Mouse (Mus musculus) limb, embryonic 14.5 days (tissue): Measurements from ENCODE around the gene Ager. TPM values are rescaled to one million over a fixed set of nuclear protein-coding genes. Genes with fewer than 3 reads are reported as not detected.

Experiments
- ATAC-seq: fragments of 200-750 bp; cut with Nextera tagmentation; 2 replicates; pipeline ENCODE4 v1.8.0; 2017; ENCODE audit warnings: low read depth, moderate number of reproducible peaks, moderate TSS enrichment; ENCODE audit not compliant: low FRiP score
- DNase-seq: peaks from one replicate; pipeline ENCODE4 v3.0.0-alpha.2; 2015; ENCODE audit warnings: low spot score
- H3K27ac ChIP-seq: fragments of 300-500 bp; sonication (generic); replicated peaks from 2 replicates; pipeline ENCODE4 v1.5.1; 2014; ENCODE audit warnings: low read depth, mild to moderate bottlenecking, low read length, moderate library complexity, mixed read lengths
- H3K27me3 ChIP-seq: fragments of 300-500 bp; sonication (generic); 2 replicates; pipeline ENCODE4 v1.6.1; 2014; ENCODE audit warnings: low read length, mixed read lengths; ENCODE audit not compliant: control insufficient read depth, insufficient read depth
- H3K36me3 ChIP-seq: fragments of 300-500 bp; sonication (generic); 2 replicates; pipeline ENCODE4 v1.6.1; 2014; ENCODE audit warnings: mild to moderate bottlenecking, low read length, moderate library complexity, mixed read lengths; ENCODE audit not compliant: control insufficient read depth, insufficient read depth
- H3K4me1 ChIP-seq: fragments of 300-500 bp; sonication (generic); 2 replicates; pipeline ENCODE4 v1.6.1; 2014; ENCODE audit warnings: antibody characterized with exemption, low read length, mixed read lengths; ENCODE audit not compliant: control insufficient read depth, insufficient read depth
- H3K4me2 ChIP-seq: fragments of 300-500 bp; sonication (generic); replicated peaks from 2 replicates; pipeline ENCODE4 v1.6.1; 2014; ENCODE audit warnings: low read depth, mild to moderate bottlenecking, low read length, moderate library complexity; ENCODE audit not compliant: severe bottlenecking
- H3K4me3 ChIP-seq: fragments of 300-500 bp; sonication (generic); replicated peaks from 2 replicates; pipeline ENCODE4 v1.5.1; 2014; ENCODE audit warnings: low read length
- H3K9ac ChIP-seq: fragments of 300-500 bp; sonication (generic); 2 replicates; pipeline ENCODE4 v1.6.1; 2014; ENCODE audit warnings: mild to moderate bottlenecking, low read depth, low read length, moderate library complexity; ENCODE audit not compliant: severe bottlenecking
- H3K9me3 ChIP-seq: fragments of 300-500 bp; sonication (generic); 2 replicates; pipeline ENCODE4 v1.6.1; 2016; ENCODE audit warnings: low read length; ENCODE audit not compliant: control insufficient read depth
- POLR2A ChIP-seq: fragments of 200-500 bp; IDR thresholded peaks from 2 replicates; pipeline ENCODE4 v1.8.0; 2012; ENCODE audit warnings: inconsistent platforms, mild to moderate bottlenecking, moderate library complexity, borderline replicate concordance; ENCODE audit not compliant: insufficient read depth, insufficient read length; ENCODE audit errors: extremely low read depth
- WGBS: fragments of 180-500 bp; shearing (Covaris S2); extraction: QIAGEN DNeasy Blood & Tissue Kit; methylation state at CpG from one replicate; pipeline ENCODE4 v1.1.7; 2014; 5-methylcytosine and 5-hydroxymethylcytosine counted together
- polyA plus RNA-seq, 2 experiments: library from polyadenylated mRNA; depleted of rRNA in 1 of 2; stranded (reverse) in 1 of 2; unstranded in 1 of 2; fragments of >200 nt; fragmentation: Nextera tagmentation in 1 of 2; extraction: Ambion mirVana in 1 of 2; gene quantifications; 2 replicates each; pipeline versions ENCODE4 v1.2.1 to v1.2.3; 2012 to 2014

Gene Ager
- polyA plus RNA-seq, 2 experiments: 2.1 to 12.2 TPM

- Histone ChIP-seq H3K27ac (peak overlapping the region; percentile 71), H3K4me1 (peaks cover 17% of the 10 kb centered on the region), H3K4me2 (0 out of 2 replicates have a peak overlapping the region, but pooled peaks have one; percentile 3), H3K9me3 (no peaks in the 10 kb centered on the region), H3K36me3 (peaks cover 5% of the 10 kb centered on the region; the same call in 1 of the 2 replicates), H3K27me3 (no peaks in the 10 kb centered on the region), H3K9ac (no peak overlapping the region), H3K4me3 (no peak overlapping the region)
- ATAC-seq: peak; percentile 30
- 16% methylated on average over 11 of the region's 11 CpGs for WGBS
- peak; percentile 43 for DNase-seq
- TF ChIP-seq POLR2A: no peak; the same call in 1 of the 2 replicates
Measured at GRCm38 (mm10) chr17:34640778-34641601, 43.3 kb downstream of the Ager start.

DNA sequence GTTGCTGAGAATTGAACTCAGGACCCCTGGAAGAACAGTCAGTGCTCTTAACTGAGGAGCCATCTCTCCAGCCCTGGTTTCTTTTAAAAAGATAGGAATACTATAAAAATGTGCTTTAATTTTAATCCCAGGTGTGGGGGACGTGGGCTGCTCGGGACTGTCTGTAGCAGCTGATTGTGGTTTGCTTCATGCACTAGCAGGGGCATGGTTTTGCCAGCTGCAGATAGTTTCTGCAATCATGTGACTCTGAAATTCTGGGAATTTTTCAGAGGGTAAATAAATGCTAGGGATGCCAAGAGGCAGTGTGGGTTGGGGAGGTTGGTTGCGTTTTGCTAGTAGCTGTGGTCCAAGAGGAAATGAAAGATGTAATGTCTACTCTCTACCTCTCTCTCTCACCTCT lies 44.3 kb downstream of the Ager start:
- no peak overlapping the region for H3K9ac ChIP-seq
- H3K4me1 ChIP-seq: peaks cover 17% of the 10 kb centered on the region
- ATAC-seq (no peak), DNase-seq (no peak)
- no peaks in the 10 kb centered on the region for H3K9me3 ChIP-seq
- peaks cover 5% of the 10 kb centered on the region; the same call in 1 of the 2 replicates for H3K36me3 ChIP-seq
- TF ChIP-seq POLR2A: no peak
- WGBS: 57% methylated on average over 3 of the region's 3 CpGs
- H3K4me3 ChIP-seq: no peak overlapping the region
- H3K4me2 ChIP-seq: no peak overlapping the region
- no peak overlapping the region for H3K27ac ChIP-seq
- no peaks in the 10 kb centered on the region for H3K27me3 ChIP-seq

GRCm38 (mm10) chr17:34643379-34643778 lies 45.7 kb downstream of the Ager start:
- Histone ChIP-seq H3K9ac (no peak overlapping the region), H3K27ac (no peak overlapping the region), H3K4me2 (no peak overlapping the region), H3K36me3 (peaks cover 6% of the 10 kb centered on the region; the same call in 1 of the 2 replicates), H3K27me3 (no peaks in the 10 kb centered on the region), H3K4me1 (peaks cover 24% of the 10 kb centered on the region), H3K9me3 (no peaks in the 10 kb centered on the region), H3K4me3 (no peak overlapping the region)
- TF ChIP-seq POLR2A: no peak
- ATAC-seq (no peak), DNase-seq (no peak)
- WGBS: 91% methylated on average over 4 of the region's 4 CpGs

GRCm38 (mm10) chr17:34643944-34644343 lies 46.3 kb downstream of the Ager start:
- no peak overlapping the region for H3K4me2 ChIP-seq
- peaks cover 12% of the 10 kb centered on the region; the same call in 1 of the 2 replicates for H3K36me3 ChIP-seq
- no peaks in the 10 kb centered on the region for H3K9me3 ChIP-seq
- H3K4me1 ChIP-seq: peaks cover 24% of the 10 kb centered on the region
- DNase-seq (no peak), ATAC-seq (no peak)
- H3K27ac ChIP-seq: no peak overlapping the region
- no peaks in the 10 kb centered on the region for H3K27me3 ChIP-seq
- 79% methylated on average over 10 of the region's 10 CpGs for WGBS
- no peak overlapping the region for H3K4me3 ChIP-seq
- no peak overlapping the region for H3K9ac ChIP-seq
- TF ChIP-seq POLR2A: no peak

DNA sequence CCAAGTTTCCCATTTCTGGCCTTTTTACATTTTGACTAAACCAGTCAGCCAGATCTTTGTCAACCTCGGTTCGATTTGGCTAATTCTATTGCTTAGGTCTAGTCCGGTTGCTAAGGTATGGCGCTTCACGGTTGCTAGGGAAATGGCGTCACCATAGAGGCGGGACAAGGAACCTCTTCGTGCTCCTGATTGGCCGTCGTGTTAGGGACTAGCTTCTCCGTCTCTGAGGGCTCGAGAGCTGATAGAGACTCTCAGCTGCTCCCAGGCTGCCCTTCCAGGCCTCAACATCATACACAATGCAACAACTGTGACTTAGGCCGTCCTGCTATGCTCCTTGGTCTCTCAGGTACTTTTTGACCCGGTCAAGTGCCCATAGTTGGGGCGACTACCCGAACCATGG lies 46.9 kb downstream of the Ager start, which contains the start of gene Fkbpl:
TSS of gene Fkbpl (plus strand) at position 157 of the 400 bp plus-strand sequence.
- no peak within 1 kb of the TSS; the same call in 1 of the 2 replicates for H3K27ac ChIP-seq

More for the DNA sequence above, 46.9 kb downstream of the Ager start, which contains the start of gene Fkbpl:
- peak; percentile 98 for DNase-seq
- peak within 1 kb of the TSS; percentile 51 for H3K4me3 ChIP-seq
- peak; percentile 87 for ATAC-seq
- H3K36me3 ChIP-seq: peaks cover 19% of the 10 kb centered on the region; the same call in 1 of the 2 replicates
- peak; percentile 43; the same call in 1 of the 2 replicates for TF ChIP-seq POLR2A
- peak within 1 kb of the TSS; percentile 68 for H3K4me2 ChIP-seq
- peak within 1 kb of the TSS; percentile 46 for H3K9ac ChIP-seq
- 2% methylated on average over 16 of the region's 16 CpGs for whole genome bisulfite sequencing
- H3K27me3 ChIP-seq: no peaks in the 10 kb centered on the region
- H3K4me1 ChIP-seq: peaks cover 24% of the 10 kb centered on the region
- no peaks in the 10 kb centered on the region for H3K9me3 ChIP-seq
